Mouse (Mus musculus) c-Kit-negative CD71-positive TER-119-positive erythroid progenitor cells, embryonic 14.5 days (primary cell): ENCODE measurements around the gene Ddx5.
A peak's percentile ranks its signal among the peaks of the same experiment; 100 is the strongest.
"Not testable (repeated sequence)": the region's sequence is repeated elsewhere in the genome, so short reads cannot be mapped to it uniquely, and the experiment has no call there.

Source experiments
- DNase-seq: peaks from one replicate; pipeline ENCODE4 v3.0.0-alpha.2; 2013; ENCODE audit warnings: low read depth, low spot score

Ddx5 gene

GRCm38 (mm10) chr11:106788775-106789459 lies at the start of gene Ddx5, which contains the start of gene Cep95:
Ddx5 (minus strand) TSS chr11:106789185.
Cep95 (plus strand) TSS chr11:106789252.
- peak; percentile 98 for DNase-seq

DNA sequence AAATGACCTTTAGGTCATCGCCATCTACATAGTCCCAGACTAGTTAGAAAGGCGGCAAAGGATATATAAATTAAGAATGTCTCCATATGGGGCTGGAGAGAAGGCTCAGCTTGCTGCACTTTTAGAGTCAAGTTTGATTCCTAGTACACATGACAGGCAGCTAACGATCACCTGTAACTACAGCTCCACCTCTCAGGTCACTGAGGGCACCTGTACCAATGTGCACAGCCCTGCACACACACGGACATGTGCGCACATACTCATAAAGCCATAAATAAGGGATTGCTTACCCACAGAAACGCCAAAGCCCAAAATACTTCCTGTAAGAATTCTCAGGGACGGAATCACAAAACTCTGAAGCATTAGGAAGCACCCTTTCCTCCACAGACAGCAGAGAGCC lies 39.1 kb upstream of the Ddx5 start:
- DNase-seq = no peak

GRCm38 (mm10) chr11:106824403-106824802 lies 35.4 kb upstream of the Ddx5 start:
- no peak for DNase-seq

GRCm38 (mm10) chr11:106823741-106824140 lies 34.8 kb upstream of the Ddx5 start:
- DNase-seq = no peak

DNA sequence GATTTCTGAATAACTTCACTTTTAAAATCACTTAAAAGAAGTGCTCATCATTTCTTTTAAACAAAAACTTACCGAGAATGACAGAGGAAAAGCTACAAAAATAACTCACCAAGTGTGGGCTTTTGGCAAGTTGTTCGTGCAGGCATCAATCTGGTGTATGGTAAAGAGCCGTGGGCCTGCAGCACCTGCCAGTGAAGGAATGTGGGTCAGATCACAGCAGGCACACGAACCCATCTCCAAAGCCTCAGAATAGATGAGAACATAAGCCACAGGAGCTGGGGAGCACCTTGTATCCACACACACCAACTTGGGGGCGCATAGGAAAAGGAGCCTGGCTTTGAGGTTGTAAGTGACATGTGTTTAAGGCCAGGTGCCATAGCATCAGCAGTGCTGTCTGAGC lies 33.9 kb upstream of the Ddx5 start:
- no peak for DNase-seq

DNA sequence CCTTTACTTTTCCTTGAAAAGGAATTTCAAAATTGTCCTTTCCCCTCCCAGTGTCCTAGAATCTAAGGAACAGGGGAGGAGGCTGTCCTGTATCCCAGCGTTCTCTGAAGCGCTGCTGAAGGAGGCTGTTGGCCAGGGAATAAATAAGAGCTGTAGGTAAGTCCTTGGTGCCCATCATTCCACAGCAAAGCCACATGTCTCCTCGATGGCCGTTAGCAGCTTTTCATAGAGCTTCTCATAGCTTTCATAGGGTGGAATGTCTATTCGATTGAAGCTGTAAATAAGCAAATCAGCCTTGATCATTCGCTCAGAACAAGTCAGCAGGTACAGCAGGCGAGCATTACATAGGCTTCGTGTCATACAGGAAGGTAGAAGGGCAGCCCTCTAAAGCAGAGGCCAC lies 33.5 kb upstream of the Ddx5 start:
- DNase-seq = no peak

DNA sequence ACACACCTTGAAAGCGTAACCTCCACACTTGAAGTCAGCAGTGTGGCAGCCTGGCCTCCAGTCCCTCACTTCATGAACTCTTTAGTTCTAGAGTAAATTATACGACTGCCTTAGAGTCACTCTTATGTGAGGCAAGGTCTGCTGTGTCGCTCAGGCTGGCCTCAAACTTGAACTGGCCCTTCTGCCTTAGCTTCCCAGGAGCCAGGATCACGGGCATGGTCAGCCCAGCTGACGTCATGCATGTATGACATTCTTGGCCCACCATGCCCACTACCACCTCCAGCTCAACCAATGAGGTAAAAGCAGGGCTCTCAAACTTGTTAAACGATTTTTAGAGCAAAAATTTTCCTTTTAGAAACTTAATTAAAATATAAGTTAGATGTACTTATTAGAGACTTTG lies 32.4 kb upstream of the Ddx5 start:
- no peak for DNase-seq

DNA sequence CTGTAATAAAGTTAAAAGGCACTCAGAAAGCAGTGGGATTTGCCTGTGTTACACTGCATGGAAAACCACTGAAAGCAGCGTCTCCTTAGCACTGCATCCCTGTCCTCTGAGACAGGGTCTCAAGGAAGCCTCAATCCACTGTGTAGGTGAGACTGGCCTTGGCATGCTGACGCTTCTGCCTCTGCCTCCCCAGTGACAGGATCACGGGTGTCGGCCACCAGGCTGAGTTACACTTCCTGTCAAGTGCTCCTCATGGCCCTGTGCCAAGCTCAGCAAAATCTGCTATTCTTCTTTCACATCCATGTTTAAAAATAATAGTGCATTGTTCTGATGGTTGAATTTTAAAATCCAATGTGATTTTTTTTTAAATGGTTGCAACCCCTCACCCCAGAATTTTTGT lies 32.0 kb upstream of the Ddx5 start:
- no peak for DNase-seq

GRCm38 (mm10) chr11:106820252-106820651 lies 31.3 kb upstream of the Ddx5 start:
- no peak for DNase-seq

GRCm38 (mm10) chr11:106819595-106819994 lies 30.6 kb upstream of the Ddx5 start:
- DNase-seq = no peak

GRCm38 (mm10) chr11:106818341-106818740 lies 29.4 kb upstream of the Ddx5 start:
- no peak for DNase-seq

DNA sequence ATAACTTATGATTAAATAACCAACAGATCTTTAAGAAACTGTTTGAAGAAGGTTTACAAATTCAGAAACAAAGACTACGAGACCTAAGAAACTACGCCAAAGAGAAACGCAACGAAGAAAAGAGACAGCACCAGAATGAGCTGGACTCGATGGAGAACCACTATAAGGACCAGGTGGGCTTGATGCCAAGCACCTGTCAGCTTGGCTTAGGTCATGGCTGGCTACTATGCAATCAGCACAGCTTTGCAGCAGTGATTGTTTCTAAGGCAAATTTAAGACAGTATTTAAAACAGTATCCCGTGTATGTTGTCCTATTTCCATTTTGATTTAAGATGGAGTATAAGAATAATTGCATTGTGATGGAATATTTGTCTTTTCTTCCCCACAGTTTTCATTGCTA lies 28.8 kb upstream of the Ddx5 start:
- no peak for DNase-seq

DNA sequence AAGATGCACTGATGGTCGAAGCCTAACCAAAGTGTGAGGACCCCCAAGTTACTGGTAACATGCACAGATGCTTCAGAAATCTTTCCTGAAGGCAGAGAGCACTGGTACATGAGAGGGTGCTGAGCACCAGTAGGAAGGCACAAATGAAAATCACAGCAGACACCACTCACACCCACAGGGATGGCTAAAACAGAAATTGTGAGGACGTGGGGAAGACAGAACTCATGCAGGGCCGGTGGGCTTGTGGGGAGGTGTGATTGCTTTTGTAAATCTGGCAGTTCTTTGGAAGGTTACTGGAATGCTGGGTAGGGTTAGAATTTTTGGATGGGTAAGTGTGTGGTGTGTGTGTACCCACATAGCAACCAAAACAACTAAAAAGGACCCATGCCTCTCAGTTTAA lies 28.2 kb upstream of the Ddx5 start:
- DNase-seq = no peak

- DNase-seq = no peak
Measured at GRCm38 (mm10) chr11:106816316-106816715, 27.3 kb upstream of the Ddx5 start.

- DNase-seq = no peak
Measured at GRCm38 (mm10) chr11:106815761-106816160, 26.8 kb upstream of the Ddx5 start.

DNA sequence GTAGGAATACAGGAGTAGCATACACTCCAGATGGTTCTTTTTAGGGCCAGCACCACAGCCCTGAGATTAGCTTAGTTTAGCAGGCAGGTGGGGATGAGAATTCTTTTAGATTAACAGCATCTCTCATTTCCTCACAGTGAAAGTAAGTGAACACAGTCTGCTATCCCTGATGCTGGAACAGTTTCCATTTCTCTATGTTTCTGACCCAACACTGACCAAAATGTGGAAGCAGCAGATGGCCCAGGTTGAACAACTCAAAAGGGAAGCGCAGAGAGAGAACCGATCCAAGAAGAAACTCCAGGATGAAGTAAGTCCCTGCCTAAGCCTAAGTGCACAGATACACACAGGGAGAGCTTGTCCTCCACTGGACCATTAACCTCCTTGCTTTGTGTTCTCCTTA lies 26.3 kb upstream of the Ddx5 start:
- no peak for DNase-seq

GRCm38 (mm10) chr11:106814601-106815320 lies 25.8 kb upstream of the Ddx5 start:
- DNase-seq = no peak

DNA sequence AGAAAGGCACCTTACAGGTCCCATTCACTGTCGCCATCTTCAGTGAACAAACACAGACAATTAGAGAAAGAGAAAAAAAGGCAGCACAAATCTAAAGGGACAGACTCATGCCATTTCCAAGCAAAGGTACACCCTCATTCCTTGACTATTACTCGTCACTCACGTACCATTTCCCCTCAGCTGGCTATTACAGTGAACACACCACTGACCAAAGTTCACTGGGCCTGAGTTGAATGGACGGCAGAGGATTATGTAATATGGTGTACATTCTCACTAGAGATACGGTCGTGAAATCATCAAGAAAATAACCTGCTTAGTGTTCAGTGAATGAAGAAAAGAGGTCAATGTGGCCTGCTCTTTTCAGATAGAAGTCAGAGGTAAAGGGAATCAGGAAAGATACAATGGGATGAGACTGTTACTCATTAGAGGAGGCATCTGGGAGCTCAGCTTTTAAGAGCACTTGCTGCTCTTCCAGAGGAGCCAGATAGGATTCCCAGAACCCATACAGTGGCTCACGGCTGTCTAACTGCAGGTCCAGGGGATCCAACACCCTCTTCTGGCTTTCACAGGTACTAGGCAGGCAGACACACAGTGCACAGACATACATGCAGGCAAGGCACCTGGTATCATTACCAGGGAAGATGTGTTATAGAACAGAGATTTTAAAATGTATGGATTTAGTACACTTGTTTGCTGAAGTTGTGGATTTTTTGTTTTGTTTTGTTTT lies 23.6 kb upstream of the Ddx5 start:
- DNase-seq = no peak

- DNase-seq = not testable (repeated sequence)
Measured at GRCm38 (mm10) chr11:106807442-106807841, 18.5 kb upstream of the Ddx5 start.

GRCm38 (mm10) chr11:106802069-106802627 lies 13.2 kb upstream of the Ddx5 start:
- DNase-seq = no peak

- no peak for DNase-seq
Measured at GRCm38 (mm10) chr11:106795679-106796078, 6.7 kb upstream of the Ddx5 start.

DNA sequence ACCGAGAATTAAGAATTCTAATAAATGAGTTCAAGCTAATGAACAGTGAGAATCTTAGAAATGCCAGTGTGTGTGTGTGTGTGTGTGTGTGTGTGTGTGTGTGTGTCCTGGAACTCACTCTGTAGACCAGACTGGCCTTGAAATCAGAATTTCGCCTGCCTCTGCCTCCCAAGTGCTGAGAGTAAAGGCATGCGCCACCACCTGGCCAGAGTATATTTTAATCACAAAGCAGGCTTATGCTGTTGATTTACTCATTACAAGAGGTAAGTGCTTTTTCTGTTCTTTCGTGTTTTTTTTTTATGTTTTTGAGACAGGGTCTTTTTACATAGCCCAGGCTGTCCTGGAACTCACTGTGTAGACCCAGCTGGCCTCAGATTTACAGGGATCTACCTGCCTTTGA lies 4.9 kb upstream of the Ddx5 start:
- no peak for DNase-seq
